Mouse (Mus musculus) embryonic facial prominence, embryonic 10.5 days (tissue): ENCODE results near the gene Ttyh3. TPM values are rescaled to one million over a fixed set of nuclear protein-coding genes. Genes with fewer than 3 reads are reported as not detected.

ENCODE experiments used
- DNase-seq: peaks from one replicate; pipeline ENCODE4 v3.0.0-alpha.2; 2017; ENCODE audit warnings: low spot score
- H3K27ac ChIP-seq: fragments of 300-500 bp; sonication (generic); replicated peaks from 2 replicates; pipeline ENCODE4 v1.5.1; 2016; ENCODE audit warnings: mild to moderate bottlenecking
- H3K27me3 ChIP-seq: fragments of 300-500 bp; sonication (generic); replicated peaks from 2 replicates; pipeline ENCODE4 v1.6.1; 2016; ENCODE audit warnings: low read depth, mild to moderate bottlenecking; ENCODE audit not compliant: poor library complexity, severe bottlenecking
- H3K36me3 ChIP-seq: fragments of 300-500 bp; sonication (generic); replicated peaks from 2 replicates; pipeline ENCODE4 v1.6.1; 2016; ENCODE audit warnings: mild to moderate bottlenecking, moderate library complexity
- H3K4me1 ChIP-seq: fragments of 300-500 bp; sonication (generic); 2 replicates; pipeline ENCODE4 v1.6.1; 2016
- H3K4me3 ChIP-seq: fragments of 300-500 bp; sonication (generic); 2 replicates; pipeline ENCODE4 v1.5.1; 2016; ENCODE audit warnings: mild to moderate bottlenecking, moderate library complexity
- H3K9me3 ChIP-seq: fragments of 300-500 bp; sonication (generic); 2 replicates; pipeline ENCODE4 v1.6.1; 2016; ENCODE audit warnings: mild to moderate bottlenecking
- WGBS: fragments of 180-500 bp; shearing (Covaris S2); methylation state at CpG from one replicate; pipeline ENCODE4 v1.1.7; 2016; 5-methylcytosine and 5-hydroxymethylcytosine counted together
- polyA plus RNA-seq: library from polyadenylated mRNA; unstranded; fragments of >200 nt; fragmentation: Nextera tagmentation; extraction: Ambion mirVana; gene quantifications from 2 replicates; pipeline ENCODE4 v1.2.1, GENCODE M21; 2016

Ttyh3 gene
- polyA plus RNA-seq, 1 experiment from 2014 or later = 33.4 TPM

GRCm38 (mm10) chr5:140638484-140638883, 10.3 kb downstream of the Ttyh3 start:
- WGBS = 95% methylated on average over 6 of the region's 6 CpGs
- no peak for DNase-seq

GRCm38 (mm10) chr5:140637989-140638388, 10.8 kb downstream of the Ttyh3 start:
- Histone ChIP-seq H3K4me3 (no peak overlapping the region), H3K4me1 (peaks cover 46% of the 10 kb centered on the region), H3K9me3 (no peaks in the 10 kb centered on the region), H3K27ac (no peak overlapping the region), H3K36me3 (peaks cover 97% of the 10 kb centered on the region), H3K27me3 (no peaks in the 10 kb centered on the region)
- 90% methylated on average over 3 of the region's 3 CpGs for WGBS
- no peak for DNase-seq

More at GRCm38 (mm10) chr5:140638484-140638883, 10.3 kb downstream of the Ttyh3 start:
- H3K36me3 ChIP-seq = peaks cover 97% of the 10 kb centered on the region
- H3K4me3 ChIP-seq = no peak overlapping the region
- H3K4me1 ChIP-seq = peaks cover 50% of the 10 kb centered on the region
- H3K27ac ChIP-seq = no peak overlapping the region
- no peaks in the 10 kb centered on the region for H3K27me3 ChIP-seq
- no peaks in the 10 kb centered on the region for H3K9me3 ChIP-seq

GRCm38 (mm10) chr5:140637058-140637410, 11.8 kb downstream of the Ttyh3 start:
- no peaks in the 10 kb centered on the region for H3K9me3 ChIP-seq
- WGBS = 90% methylated on average over 6 of the region's 6 CpGs
- H3K27me3 ChIP-seq = no peaks in the 10 kb centered on the region
- H3K36me3 ChIP-seq = peaks cover 97% of the 10 kb centered on the region
- H3K27ac ChIP-seq = 0 out of 2 replicates have a peak overlapping the region, but pooled peaks have one; percentile 37
- peaks cover 36% of the 10 kb centered on the region for H3K4me1 ChIP-seq
- no peak overlapping the region for H3K4me3 ChIP-seq
- DNase-seq = no peak

- no peak overlapping the region for H3K4me3 ChIP-seq
- no peak for DNase-seq
- peaks cover 31% of the 10 kb centered on the region for H3K4me1 ChIP-seq
- WGBS = 87% methylated on average over 7 of the region's 7 CpGs
- no peaks in the 10 kb centered on the region for H3K27me3 ChIP-seq
- H3K27ac ChIP-seq = 0 out of 2 replicates have a peak overlapping the region, but pooled peaks have one; percentile 37
- H3K9me3 ChIP-seq = no peaks in the 10 kb centered on the region
- H3K36me3 ChIP-seq = peaks cover 100% of the 10 kb centered on the region
Observed at GRCm38 (mm10) chr5:140636316-140637057, 12.3 kb downstream of the Ttyh3 start.

GRCm38 (mm10) chr5:140634798-140635722, 13.8 kb downstream of the Ttyh3 start:
- DNase-seq = no peak
- no peak overlapping the region for H3K27ac ChIP-seq

DNA sequence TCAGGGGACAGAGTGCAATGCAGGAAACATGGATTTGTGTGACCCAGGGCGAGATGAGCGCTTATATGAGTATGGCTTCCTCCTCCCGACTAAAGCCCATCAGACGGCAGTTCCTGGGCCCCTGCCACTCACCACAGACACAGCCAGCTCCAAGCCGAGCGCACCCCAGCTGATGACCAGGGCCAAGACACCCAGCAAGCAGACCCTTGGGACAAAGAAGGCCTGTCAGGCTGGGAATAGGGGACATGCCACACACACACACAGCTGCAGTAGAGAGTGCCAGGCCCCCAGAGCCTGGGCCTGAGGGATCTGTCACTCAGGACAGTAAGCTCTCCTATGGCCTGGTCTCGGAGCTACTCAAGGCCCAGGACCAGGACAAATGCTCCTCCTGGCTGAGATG, 15.4 kb downstream of the Ttyh3 start:
- H3K27ac ChIP-seq = no peak overlapping the region
- WGBS = 93% methylated on average over 7 of the region's 7 CpGs
- H3K9me3 ChIP-seq = peaks cover 9% of the 10 kb centered on the region; the same call in 1 of the 2 replicates
- no peak for DNase-seq
- H3K4me1 ChIP-seq = peaks cover 10% of the 10 kb centered on the region
- H3K4me3 ChIP-seq = no peak overlapping the region
- H3K36me3 ChIP-seq = peaks cover 100% of the 10 kb centered on the region
- H3K27me3 ChIP-seq = no peaks in the 10 kb centered on the region

More at GRCm38 (mm10) chr5:140634798-140635722, 13.8 kb downstream of the Ttyh3 start:
- Histone ChIP-seq H3K9me3 (no peaks in the 10 kb centered on the region), H3K27me3 (no peaks in the 10 kb centered on the region), H3K36me3 (peaks cover 100% of the 10 kb centered on the region), H3K4me1 (peaks cover 18% of the 10 kb centered on the region), H3K4me3 (no peak overlapping the region)
- 94% methylated on average over 26 of the region's 26 CpGs for WGBS

GRCm38 (mm10) chr5:140628995-140629394, 19.8 kb downstream of the Ttyh3 start:
- Histone ChIP-seq H3K27me3 (no peaks in the 10 kb centered on the region), H3K4me3 (no peak overlapping the region), H3K4me1 (no peaks in the 10 kb centered on the region), H3K9me3 (peaks cover 18% of the 10 kb centered on the region; the same call in 1 of the 2 replicates), H3K36me3 (peaks cover 100% of the 10 kb centered on the region), H3K27ac (no peak overlapping the region)
- no peak for DNase-seq
- WGBS = 93% methylated on average over 9 of the region's 9 CpGs

- DNase-seq = no peak
- 95% methylated on average over 5 of the region's 5 CpGs for WGBS
Observed at GRCm38 (mm10) chr5:140627580-140627979, 21.3 kb downstream of the Ttyh3 start.

GRCm38 (mm10) chr5:140624961-140625360, 23.9 kb downstream of the Ttyh3 start:
- Histone ChIP-seq H3K4me1 (peaks cover 10% of the 10 kb centered on the region; the same call in 1 of the 2 replicates), H3K9me3 (peaks cover 18% of the 10 kb centered on the region; the same call in 1 of the 2 replicates), H3K4me3 (no peak overlapping the region), H3K36me3 (peaks cover 93% of the 10 kb centered on the region), H3K27ac (0 out of 2 replicates have a peak overlapping the region, but pooled peaks have one; percentile 27), H3K27me3 (no peaks in the 10 kb centered on the region)
- DNase-seq = no peak
- 94% methylated on average over 13 of the region's 13 CpGs for WGBS

More at GRCm38 (mm10) chr5:140627580-140627979, 21.3 kb downstream of the Ttyh3 start:
- no peak overlapping the region for H3K4me3 ChIP-seq
- H3K9me3 ChIP-seq = peaks cover 18% of the 10 kb centered on the region; the same call in 1 of the 2 replicates
- no peaks in the 10 kb centered on the region for H3K27me3 ChIP-seq
- no peaks in the 10 kb centered on the region for H3K4me1 ChIP-seq
- no peak overlapping the region for H3K27ac ChIP-seq
- H3K36me3 ChIP-seq = peaks cover 100% of the 10 kb centered on the region

GRCm38 (mm10) chr5:140624238-140624637, 24.6 kb downstream of the Ttyh3 start:
- peaks cover 86% of the 10 kb centered on the region for H3K36me3 ChIP-seq
- H3K9me3 ChIP-seq = peaks cover 16% of the 10 kb centered on the region; the same call in 1 of the 2 replicates
- WGBS = 96% methylated on average over 5 of the region's 5 CpGs
- DNase-seq = no peak
- peaks cover 10% of the 10 kb centered on the region; the same call in 1 of the 2 replicates for H3K4me1 ChIP-seq
- no peak overlapping the region for H3K4me3 ChIP-seq
- H3K27ac ChIP-seq = no peak overlapping the region
- no peaks in the 10 kb centered on the region for H3K27me3 ChIP-seq

GRCm38 (mm10) chr5:140623791-140624190, 25.0 kb downstream of the Ttyh3 start:
- Histone ChIP-seq H3K4me1 (peaks cover 10% of the 10 kb centered on the region; the same call in 1 of the 2 replicates), H3K36me3 (peaks cover 82% of the 10 kb centered on the region), H3K4me3 (no peak overlapping the region), H3K27ac (no peak overlapping the region), H3K9me3 (peaks cover 12% of the 10 kb centered on the region; the same call in 1 of the 2 replicates), H3K27me3 (no peaks in the 10 kb centered on the region)
- DNase-seq = no peak
- WGBS = 72% methylated on average over 4 of the region's 4 CpGs

DNA sequence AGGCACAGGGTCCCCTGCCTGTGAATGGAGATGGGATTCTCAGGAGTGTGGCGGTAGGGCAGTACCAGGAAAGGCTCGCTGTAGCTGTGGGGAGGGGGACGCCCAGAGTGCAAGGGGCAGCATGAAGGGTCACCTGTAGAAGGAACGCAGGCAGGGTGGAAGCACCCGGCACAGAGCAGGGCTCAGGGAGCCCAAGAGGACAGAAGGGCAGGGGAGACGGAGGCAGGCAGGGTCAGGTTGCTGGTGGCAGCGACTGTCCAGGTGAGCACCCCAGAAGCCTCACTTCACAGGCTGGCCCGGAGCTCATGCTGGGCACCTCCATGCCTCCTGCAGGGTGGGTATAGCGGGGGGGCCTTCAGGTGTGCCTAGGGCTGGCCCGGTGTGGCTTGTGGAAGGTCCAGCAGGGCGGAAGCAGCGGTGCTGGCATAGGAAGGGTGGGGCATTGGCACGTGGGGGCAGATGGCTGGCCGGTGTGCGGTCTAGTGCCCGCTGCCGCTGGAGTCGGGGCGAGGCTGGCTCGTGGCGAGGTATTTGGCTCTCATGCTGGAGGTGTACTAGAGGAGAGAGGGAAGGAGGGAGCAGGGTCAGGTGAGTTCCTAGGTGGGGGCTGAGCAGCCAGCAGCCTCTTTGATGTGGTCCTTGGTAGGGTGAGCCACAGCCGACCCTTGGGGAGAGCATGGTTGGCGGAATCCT, 25.7 kb downstream of the Ttyh3 start:
- Histone ChIP-seq H3K4me3 (no peak overlapping the region), H3K9me3 (peaks cover 5% of the 10 kb centered on the region; the same call in 1 of the 2 replicates), H3K27me3 (no peaks in the 10 kb centered on the region), H3K27ac (no peak overlapping the region), H3K4me1 (peaks cover 10% of the 10 kb centered on the region; the same call in 1 of the 2 replicates), H3K36me3 (peaks cover 75% of the 10 kb centered on the region)
- WGBS = 94% methylated on average over 23 of the region's 23 CpGs
- no peak for DNase-seq
